Mouse (Mus musculus) CD4-positive, CD25-positive, alpha-beta regulatory T cell, adult 4 months (primary cell): ENCODE data around the gene Ppp1cc. TPM values are rescaled to one million over a fixed set of nuclear protein-coding genes. Genes with fewer than 3 reads are reported as not detected.
"Not testable (repeated sequence)": the region's sequence is repeated elsewhere in the genome, so short reads cannot be mapped to it uniquely, and the experiment has no call there.

Experiments used
- ATAC-seq: one replicate; pipeline ENCODE4 v1.8.0; 2017
- polyA plus RNA-seq, 2 experiments: library from polyadenylated mRNA; unstranded; fragments of 100-300 nt; shearing (Covaris generic); gene quantifications; one replicate each; pipeline ENCODE4 v1.2.1; 2017

Ppp1cc gene
- polyA plus RNA-seq, 2 experiments from 2014 or later, result 34.6 to 82.0 TPM

DNA sequence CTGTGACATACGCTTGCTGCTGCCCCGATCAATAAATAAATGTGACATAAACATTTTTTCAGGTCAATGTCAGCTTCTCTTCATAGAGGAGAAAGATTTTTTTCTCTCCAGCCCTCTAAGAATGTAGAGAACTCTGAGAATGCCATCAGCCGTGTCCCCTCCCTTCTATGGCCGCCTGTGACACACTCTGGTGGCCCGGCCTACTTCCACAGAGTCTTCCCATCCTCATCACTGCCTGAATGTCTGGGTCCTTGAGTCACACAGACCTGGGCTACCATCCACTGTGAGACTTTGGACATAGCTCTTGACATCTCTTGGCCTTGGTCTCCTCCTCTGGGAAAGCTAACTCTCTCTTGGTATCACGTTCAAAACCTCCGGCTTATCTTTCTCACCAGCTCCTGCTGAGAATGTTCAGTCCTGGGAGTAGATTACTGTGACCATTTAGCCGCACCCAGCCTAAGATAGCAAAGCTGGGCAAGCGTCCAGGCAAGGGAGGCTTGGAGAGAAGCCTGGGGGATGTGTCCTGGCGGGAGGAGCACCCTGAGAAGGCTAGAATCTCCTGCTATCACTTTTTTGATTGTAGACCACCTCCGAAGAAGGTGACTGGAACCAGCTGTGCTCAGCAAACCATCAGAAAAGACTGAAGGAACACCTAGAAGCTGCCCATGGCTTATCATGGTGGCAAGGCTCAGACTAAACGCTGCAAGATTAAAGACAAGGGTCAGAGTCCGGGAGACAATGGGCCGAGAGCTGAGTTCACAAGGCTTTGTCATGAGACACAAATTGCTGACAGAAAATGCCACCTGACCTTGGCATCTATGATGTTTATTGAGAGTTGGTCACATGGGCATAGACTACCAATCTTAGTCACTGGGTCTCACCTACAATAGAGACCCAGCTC is 21.3 kb upstream of the Ppp1cc start:
- no peak for ATAC-seq

DNA sequence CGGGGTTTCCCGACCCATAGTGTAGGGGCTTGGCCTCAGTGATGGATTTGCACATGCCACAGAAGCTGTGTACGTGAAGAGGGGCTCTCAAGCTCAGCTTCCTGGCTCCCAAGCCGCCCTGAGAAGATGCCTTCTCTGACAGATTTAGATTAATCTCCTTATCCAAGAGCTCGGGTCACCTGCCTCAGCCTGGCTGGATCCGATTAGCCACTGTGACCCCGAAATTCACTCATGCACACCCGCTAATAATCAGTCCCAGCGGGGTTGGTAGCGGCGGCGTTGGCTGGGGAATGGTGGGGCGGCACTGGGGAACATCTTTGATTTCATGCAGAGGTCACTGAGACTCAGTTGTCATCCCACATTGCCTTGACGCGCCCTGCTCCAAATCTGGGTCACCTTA is 19.2 kb upstream of the Ppp1cc start:
- ATAC-seq, result no peak

GRCm38 (mm10) chr5:122139771-122140170 is 18.3 kb upstream of the Ppp1cc start:
- ATAC-seq, result peak; percentile 65

DNA sequence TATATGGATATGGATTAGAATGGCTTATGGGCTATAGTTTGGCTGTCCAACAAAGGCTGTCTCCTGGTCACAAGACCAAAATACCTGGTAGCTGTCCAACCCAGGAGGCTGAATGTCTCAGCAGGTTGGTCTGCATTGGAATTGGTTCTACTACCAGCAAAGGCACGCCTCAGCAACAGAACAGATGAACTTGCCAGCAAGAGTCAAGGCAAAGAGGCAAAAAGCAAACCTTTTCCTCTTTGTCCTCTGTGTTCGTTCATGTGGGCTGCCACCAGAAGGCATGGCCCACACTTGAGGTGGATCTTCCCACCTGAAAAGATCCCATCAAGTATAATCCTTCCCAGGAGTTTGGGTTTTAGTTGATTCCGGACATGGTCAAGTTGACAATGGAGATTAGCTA is 17.4 kb upstream of the Ppp1cc start, which contains the start of gene Ccdc63:
Ccdc63 (minus strand) TSS at position 101 of the 400 bp plus-strand sequence.
- ATAC-seq, result no peak

DNA sequence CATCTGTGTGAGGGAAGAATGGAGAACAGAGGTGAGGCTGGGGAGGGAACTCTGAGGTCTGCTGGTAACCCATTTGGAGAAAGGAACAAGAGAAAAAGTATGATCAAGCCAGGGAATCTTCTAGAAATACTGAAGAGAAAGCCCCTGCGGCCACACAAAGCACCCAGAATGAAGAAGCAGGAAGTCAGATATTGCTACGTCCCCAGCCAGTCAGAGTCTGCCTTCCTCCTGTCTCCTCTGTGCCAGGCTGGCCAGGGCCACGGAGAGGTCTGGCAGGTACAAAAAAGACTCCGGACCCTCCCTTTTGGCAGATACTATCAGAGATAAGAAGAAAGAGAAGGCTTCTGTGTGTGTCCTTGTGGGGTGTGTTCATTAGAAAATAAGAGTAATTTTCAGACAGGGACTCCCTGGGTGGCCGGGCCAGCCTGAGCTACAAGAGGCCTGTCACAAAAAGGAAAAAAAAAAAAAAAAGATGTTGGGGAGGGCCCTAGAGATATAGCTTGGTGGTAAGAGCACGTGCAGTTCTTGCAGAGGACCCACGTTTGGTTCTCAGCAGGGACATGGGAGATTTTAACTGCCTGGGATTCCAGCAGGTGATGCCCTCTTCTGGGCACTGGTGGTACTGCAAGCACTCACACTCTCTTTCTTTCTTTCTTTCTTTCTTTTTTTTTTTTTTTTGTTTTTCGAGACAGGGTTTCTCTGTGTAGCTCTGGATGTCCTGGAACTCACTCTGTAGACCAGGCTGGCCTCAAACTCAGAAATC is 15.7 kb upstream of the Ppp1cc start:
- no peak for ATAC-seq

GRCm38 (mm10) chr5:122143543-122143942 is 14.5 kb upstream of the Ppp1cc start:
- ATAC-seq, result peak; percentile 56

- no peak for ATAC-seq
These were observed 13.3 kb upstream of the Ppp1cc start for GRCm38 (mm10) chr5:122144825-122145224.

- peak; percentile 84 for ATAC-seq
These were observed 12.6 kb upstream of the Ppp1cc start for GRCm38 (mm10) chr5:122145381-122146055.

DNA sequence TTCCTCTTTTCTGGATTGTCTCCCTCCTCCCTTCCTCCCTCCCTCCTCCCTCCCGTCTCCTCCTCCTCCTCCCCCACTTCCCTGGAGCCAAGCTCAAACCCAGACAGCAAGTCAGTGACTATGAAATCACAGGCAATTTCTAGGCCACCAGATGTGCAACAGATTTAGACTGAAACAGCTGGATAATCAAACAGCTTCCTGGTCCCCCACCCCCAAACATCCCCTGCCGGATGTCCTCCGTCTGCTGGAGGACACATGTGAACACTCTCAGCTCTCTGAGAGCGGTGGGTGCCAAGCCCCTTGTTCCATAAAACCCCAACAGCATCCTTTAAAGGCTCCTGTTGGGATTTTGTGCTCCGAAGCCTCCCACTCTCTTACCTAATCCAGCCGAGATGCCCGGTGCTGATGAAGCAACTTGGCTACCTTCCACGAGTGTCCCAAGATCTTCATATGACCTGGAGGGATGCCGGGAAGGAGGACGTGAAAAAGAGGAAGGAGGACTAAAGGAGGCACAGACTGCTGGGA is 12.0 kb upstream of the Ppp1cc start:
- peak; percentile 30 for ATAC-seq

GRCm38 (mm10) chr5:122146609-122147008 is 11.5 kb upstream of the Ppp1cc start:
- ATAC-seq, result no peak

- no peak for ATAC-seq
These were observed 10.0 kb upstream of the Ppp1cc start for GRCm38 (mm10) chr5:122148107-122148506.

DNA sequence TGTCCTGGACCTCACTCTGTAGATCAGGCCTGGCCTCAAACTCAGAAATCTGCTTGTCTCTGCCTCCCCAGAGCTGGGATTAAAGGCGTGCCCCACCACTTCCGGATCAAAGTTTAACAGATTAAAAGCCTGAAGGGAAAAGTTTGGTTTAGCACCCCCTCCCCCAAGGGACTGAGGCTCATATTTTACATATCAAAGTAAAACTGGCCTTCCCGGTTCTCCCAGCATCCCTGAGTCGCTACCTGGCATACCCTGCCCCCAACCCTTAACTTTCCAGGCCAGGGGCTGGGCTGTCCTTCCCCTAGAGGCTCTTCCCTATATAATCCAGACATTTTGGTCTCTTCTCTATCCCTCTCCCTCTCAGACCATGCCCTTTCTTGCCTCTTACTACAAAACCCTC is 8.8 kb upstream of the Ppp1cc start:
- no peak for ATAC-seq

- not testable (repeated sequence) for ATAC-seq
These were observed 5.6 kb upstream of the Ppp1cc start for GRCm38 (mm10) chr5:122152508-122152907.

- no peak for ATAC-seq
These were observed 4.1 kb upstream of the Ppp1cc start for GRCm38 (mm10) chr5:122154006-122154405.

DNA sequence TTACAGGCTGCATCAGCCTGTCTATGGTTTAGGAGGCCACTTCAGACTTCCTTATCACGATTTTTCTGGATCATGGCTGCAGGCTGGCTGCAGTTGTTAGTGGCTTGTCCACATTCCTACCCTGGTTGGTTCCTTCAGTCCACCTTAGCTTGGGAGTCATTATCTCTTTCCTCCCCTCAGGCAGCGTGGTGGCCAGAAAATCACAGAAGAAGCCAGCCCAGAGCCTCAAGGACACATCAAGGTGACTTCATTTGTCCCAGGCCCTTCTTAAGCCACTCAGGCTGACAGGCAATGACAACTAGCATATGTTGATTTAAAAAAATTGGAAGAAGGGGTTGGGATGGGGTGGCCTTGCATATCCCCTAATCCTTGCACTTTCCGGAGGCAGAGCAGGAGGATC is 3.3 kb upstream of the Ppp1cc start:
- no peak for ATAC-seq

GRCm38 (mm10) chr5:122155613-122156012 is 2.5 kb upstream of the Ppp1cc start:
- ATAC-seq, result no peak

- no peak for ATAC-seq
These were observed 1.6 kb upstream of the Ppp1cc start for GRCm38 (mm10) chr5:122156486-122156885.

- peak; percentile 5 for ATAC-seq
These were observed 758 bp downstream of the Ppp1cc start for GRCm38 (mm10) chr5:122158557-122159515.

DNA sequence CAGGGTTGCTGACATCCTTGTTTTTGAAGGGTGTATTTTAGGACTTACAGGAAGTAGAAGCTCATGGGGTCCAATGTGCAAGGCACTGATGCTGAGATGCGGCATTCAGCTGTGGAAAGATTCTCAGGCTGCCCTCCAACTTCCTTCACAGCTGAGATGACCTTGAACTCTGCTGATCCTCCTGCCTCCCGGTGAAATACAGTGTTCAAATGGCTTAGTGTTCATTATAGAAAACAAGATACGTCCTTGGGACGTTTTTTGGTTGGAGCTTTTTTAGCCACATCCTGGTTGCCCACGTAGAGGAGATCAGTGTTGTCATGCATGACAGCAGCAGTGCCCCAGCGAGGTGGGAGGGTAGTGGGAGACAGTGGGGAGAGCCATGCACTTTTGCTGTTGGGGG is 5.1 kb downstream of the Ppp1cc start:
- peak; percentile 69 for ATAC-seq

DNA sequence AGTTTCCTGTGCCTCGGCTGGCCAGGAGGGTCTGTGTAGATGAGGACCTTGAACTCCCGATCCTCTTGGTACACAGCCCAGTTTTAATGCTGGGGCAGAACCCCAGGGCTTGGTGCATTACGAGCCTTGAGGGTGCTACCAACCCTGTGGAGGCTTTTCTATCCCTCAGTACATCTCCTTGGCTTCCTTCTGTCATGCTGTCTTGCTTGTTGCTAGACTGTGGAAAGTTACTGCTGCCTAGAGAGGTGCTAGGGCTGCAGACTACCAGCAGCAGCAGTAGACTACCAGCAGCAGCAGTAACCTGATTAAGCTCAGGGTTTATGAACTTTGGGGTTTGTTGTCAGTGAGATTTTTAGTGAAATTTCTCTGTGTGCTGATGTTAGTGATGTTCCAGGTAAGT is 5.9 kb downstream of the Ppp1cc start:
- no peak for ATAC-seq

- no peak for ATAC-seq
These were observed 7.3 kb downstream of the Ppp1cc start for GRCm38 (mm10) chr5:122165233-122165915.
